19 mouse cellular contexts compared by ENCODE assay signal in genomic region chr2:25533707-25534106, GRCm38 (mm10). TPM values are rescaled to one million over a fixed set of nuclear protein-coding genes. Genes with fewer than 3 reads are reported as not detected.
DNase-seq lines count a peak whose midpoint lies in the region; ATAC-seq and TF ChIP-seq lines count a peak whose summit lies in the region.
"Had no signal": no experiment of that assay in that cellular context is flagged by ENCODE, and none has a peak within 500 bp of the region (broad histone marks: within the 10 kb centered on the region; RNA-seq: fewer than 3 reads in every experiment).

No protein-coding gene starts in this region.

- peak overlapping the region; percentile 49; the same call in 1 of the 2 replicates for H3K27ac ChIP-seq in kidney, adult 2 months (ENCODE audit: insufficient read depth, low read depth, low read length)
- H3K27ac ChIP-seq in MEL (ENCODE audit: control insufficient read depth, low read depth, low read length), result peak overlapping the region; percentile 27; the same call in 1 of the 2 replicates
- peak overlapping the region; percentile 41 for H3K27ac ChIP-seq in brown adipose tissue, adult 24 weeks (replicated peaks; ENCODE audit: low read depth, low read length)
- no peak overlapping the region for H3K27ac ChIP-seq in intestine, postnatal 0 days (ENCODE audit: low read depth, low read length)
- no peak overlapping the region for H3K27ac ChIP-seq in midbrain, embryonic 15.5 days
- H3K27ac ChIP-seq: embryonic facial prominence, embryonic 12.5 days; limb, embryonic 10.5 days; liver, embryonic 12.5 days had no signal

- no peak for ATAC-seq in intestine, postnatal 0 days
- no peak for ATAC-seq in midbrain, embryonic 15.5 days (replicated peaks)
- ATAC-seq: forebrain, embryonic 16.5 days had no signal

- no peak for TF ChIP-seq EP300 in MEL (IDR thresholded peaks at IDR 0.05; ENCODE audit: low read depth in 1 of 2, low read length in 2 of 2)

- TF ChIP-seq POLR2A in kidney, adult 2 months (IDR thresholded peaks at IDR 0.05; ENCODE audit: low read depth, low read length), result no peak
- TF ChIP-seq POLR2A in MEL (IDR thresholded peaks at IDR 0.05; ENCODE audit: control insufficient read depth in 1 of 2, insufficient read depth in 1 of 2, low read depth in 1 of 2, low read length in 2 of 2, poor library complexity in 1 of 2), result no peak

- H3K36me3 ChIP-seq in kidney, adult 2 months (ENCODE audit: control insufficient read depth, insufficient read depth, low read length), result no peaks in the 10 kb centered on the region; the same call in 1 of the 2 replicates
- peaks cover 3 to 21% of the 10 kb centered on the region in 2 experiments for H3K36me3 ChIP-seq in MEL (ENCODE audit: control insufficient read depth in 1 of 2, insufficient read depth in 2 of 2, low read length in 2 of 2)
- H3K36me3 ChIP-seq in intestine, postnatal 0 days (ENCODE audit: control insufficient read depth, insufficient read depth), result peaks cover 74% of the 10 kb centered on the region
- H3K36me3 ChIP-seq in midbrain, embryonic 15.5 days (replicated peaks), result peaks cover 3% of the 10 kb centered on the region; the same call in 1 of the 2 replicates

- WGBS in kidney, adult 2 months, result 89% methylated on average over 2 of the region's 2 CpGs
- 90% methylated on average over 2 of the region's 2 CpGs for WGBS in intestine, postnatal 0 days
- WGBS in midbrain, embryonic 15.5 days, result 98% methylated on average over 2 of the region's 2 CpGs

- H3K27me3 ChIP-seq in kidney, adult 2 months (replicated peaks; ENCODE audit: control insufficient read depth, insufficient read depth, low read length), result no peaks in the 10 kb centered on the region
- no peaks in the 10 kb centered on the region for H3K27me3 ChIP-seq in MEL (ENCODE audit: control insufficient read depth in 1 of 2, insufficient read depth in 2 of 2, low read length in 2 of 2)
- H3K27me3 ChIP-seq in intestine, postnatal 0 days (replicated peaks; ENCODE audit: control insufficient read depth, insufficient read depth, low read length), result no peaks in the 10 kb centered on the region
- no peaks in the 10 kb centered on the region for H3K27me3 ChIP-seq in midbrain, embryonic 15.5 days (replicated peaks)
- H3K27me3 ChIP-seq: embryonic facial prominence, embryonic 12.5 days; heart, embryonic 12.5 days; liver, embryonic 12.5 days had no signal

- no peak for TF ChIP-seq CTCF in kidney, adult 2 months (conservative IDR thresholded peaks at IDR 0.05; ENCODE audit: insufficient read depth, insufficient read length, low read depth, low read length)
- TF ChIP-seq CTCF in MEL (IDR thresholded peaks at IDR 0.05 in 2 of 3, conservative IDR thresholded peaks at IDR 0.05 in 1 of 3; ENCODE audit: control insufficient read depth in 1 of 3, insufficient read depth in 1 of 3, low read depth in 2 of 3, low read length in 3 of 3, poor library complexity in 1 of 3, severe bottlenecking in 1 of 3), result no peak
- no peak for TF ChIP-seq CTCF in intestine, postnatal 0 days (IDR thresholded peaks at IDR 0.05; ENCODE audit: low read depth)

- TF ChIP-seq RAD21 in MEL (IDR thresholded peaks at IDR 0.05; ENCODE audit: low read depth, low read length), result no peak

- H3K4me2 ChIP-seq in intestine, postnatal 0 days (replicated peaks; ENCODE audit: low read depth), result no peak overlapping the region
- H3K4me2 ChIP-seq in midbrain, embryonic 15.5 days, result no peak overlapping the region
- H3K4me2 ChIP-seq: embryonic facial prominence, embryonic 12.5 days; heart, embryonic 12.5 days; liver, embryonic 12.5 days; lung, embryonic 14.5 days had no signal

- no peak overlapping the region for H3K4me3 ChIP-seq in kidney, adult 2 months (ENCODE audit: insufficient read depth, low read depth, low read length)
- no peak overlapping the region for H3K4me3 ChIP-seq in MEL (ENCODE audit: control insufficient read depth in 1 of 2, insufficient read depth in 1 of 2, low read depth in 2 of 2, low read length in 2 of 2)
- no peak overlapping the region for H3K4me3 ChIP-seq in brown adipose tissue, adult 24 weeks (ENCODE audit: insufficient read depth, low read depth, low read length)
- no peak overlapping the region for H3K4me3 ChIP-seq in intestine, postnatal 0 days (ENCODE audit: low read depth, low read length)
- no peak overlapping the region for H3K4me3 ChIP-seq in midbrain, embryonic 15.5 days
- H3K4me3 ChIP-seq: embryonic facial prominence, embryonic 12.5 days; heart, embryonic 12.5 days; limb, embryonic 10.5 days; liver, embryonic 12.5 days had no signal

- no peaks in the 10 kb centered on the region; the same call in 1 of the 2 replicates for H3K79me2 ChIP-seq in MEL (ENCODE audit: control insufficient read depth, insufficient read depth, low read length, poor library complexity)

- peaks cover 9% of the 10 kb centered on the region for H3K4me1 ChIP-seq in kidney, adult 2 months (ENCODE audit: control insufficient read depth, insufficient read depth, low read length)
- H3K4me1 ChIP-seq in MEL (ENCODE audit: control insufficient read depth in 1 of 2, insufficient read depth in 2 of 2, low read length in 2 of 2), result peaks cover 0 to 8% of the 10 kb centered on the region in 2 experiments; a peak in 3 of 4 replicates
- peaks cover 12% of the 10 kb centered on the region for H3K4me1 ChIP-seq in brown adipose tissue, adult 24 weeks (ENCODE audit: control insufficient read depth, insufficient read depth, insufficient read length, low read length)
- H3K4me1 ChIP-seq in intestine, postnatal 0 days (replicated peaks; ENCODE audit: control insufficient read depth, insufficient read depth, low read length), result no peaks in the 10 kb centered on the region
- H3K4me1 ChIP-seq in midbrain, embryonic 15.5 days, result no peaks in the 10 kb centered on the region
- H3K4me1 ChIP-seq: embryonic facial prominence, embryonic 12.5 days; heart, embryonic 12.5 days; limb, embryonic 10.5 days had no signal

- H3K9ac ChIP-seq in MEL (ENCODE audit: control insufficient read depth, low read depth, low read length, poor library complexity, severe bottlenecking), result no peak overlapping the region
- H3K9ac ChIP-seq in intestine, postnatal 0 days (ENCODE audit: low read depth, low read length), result no peak overlapping the region
- no peak overlapping the region for H3K9ac ChIP-seq in midbrain, embryonic 15.5 days
- H3K9ac ChIP-seq: embryonic facial prominence, embryonic 12.5 days; heart, embryonic 12.5 days; liver, embryonic 12.5 days; lung, embryonic 14.5 days had no signal

- no peaks in the 10 kb centered on the region for H3K9me3 ChIP-seq in MEL (replicated peaks; ENCODE audit: insufficient read depth, low read length)
- no peaks in the 10 kb centered on the region for H3K9me3 ChIP-seq in intestine, postnatal 0 days (ENCODE audit: control insufficient read depth)
- no peaks in the 10 kb centered on the region for H3K9me3 ChIP-seq in midbrain, embryonic 15.5 days
- H3K9me3 ChIP-seq: embryonic facial prominence, embryonic 12.5 days; heart, embryonic 12.5 days; limb, embryonic 10.5 days; liver, embryonic 12.5 days had no signal

- no peak for DNase-seq in kidney, adult 2 months
- DNase-seq in kidney, postnatal 36 days, result no peak
- peak; percentile 55 for DNase-seq in CD4-positive, CD25-positive, alpha-beta regulatory T cell, adult 2 months (ENCODE audit: low read depth, low spot score)
- no peak for DNase-seq in MEL (ENCODE audit: low read depth, low spot score)
- DNase-seq in embryo, embryonic 9.5 days (ENCODE audit: extremely low spot score), result no peak
- DNase-seq: lung, embryonic 14.5 days had no signal

RNA-seq across cellular contexts. Expression of gene Traf2, which starts 13.0 kb away (rescaled TPM):
- polyA plus RNA-seq in kidney, adult 2 months (2012; rRNA removed), result 14.8 and 15.3 TPM in 2 replicates
- 19.9 and 21.0 TPM in 2 replicates for total RNA-seq in MEL (2012; rRNA removed)
- polyA plus RNA-seq in MEL (2012; ENCODE audit: insufficient read depth in 1 of 2, insufficient read length in 2 of 2, low read depth in 1 of 2, low replicate concordance in 2 of 2, missing spikeins in 1 of 2), result 10 to 100 TPM in 1 of 2 experiments, not detected in 1; 28.3 TPM
- 7.0 and 12.9 TPM in 2 replicates for polyA plus RNA-seq in brown adipose tissue, adult 24 weeks (2012; ENCODE audit: insufficient read depth, insufficient read length, missing spikeins)
- polyA plus RNA-seq in intestine, postnatal 0 days (2015; fragmentation: Nextera tagmentation; extraction: Ambion mirVana), result 16.4 and 18.7 TPM in 2 replicates
- 18.9 and 21.2 TPM in 2 replicates for polyA plus RNA-seq in midbrain, embryonic 15.5 days (2015; fragmentation: Nextera tagmentation; extraction: Ambion mirVana)

RNA-seq across cellular contexts. Expression of gene Edf1, which starts 23.9 kb away (rescaled TPM):
- polyA plus RNA-seq in kidney, adult 2 months (2012; rRNA removed), result 195 and 198 TPM in 2 replicates
- 135 and 142 TPM in 2 replicates for total RNA-seq in MEL (2012; rRNA removed)
- 100 to 1,000 TPM in 1 of 2 experiments, not detected in 1; 318 TPM for polyA plus RNA-seq in MEL (2012; ENCODE audit: insufficient read depth in 1 of 2, insufficient read length in 2 of 2, low read depth in 1 of 2, low replicate concordance in 2 of 2, missing spikeins in 1 of 2)
- 398 and 454 TPM in 2 replicates for polyA plus RNA-seq in brown adipose tissue, adult 24 weeks (2012; ENCODE audit: insufficient read depth, insufficient read length, missing spikeins)
- 481 and 496 TPM in 2 replicates for polyA plus RNA-seq in intestine, postnatal 0 days (2015; fragmentation: Nextera tagmentation; extraction: Ambion mirVana)
- 352 and 378 TPM in 2 replicates for polyA plus RNA-seq in midbrain, embryonic 15.5 days (2015; fragmentation: Nextera tagmentation; extraction: Ambion mirVana)

RNA-seq across cellular contexts. Expression of gene C8g, which starts 32.2 kb away (rescaled TPM):
- 20.6 and 22.0 TPM in 2 replicates for polyA plus RNA-seq in kidney, adult 2 months (2012; rRNA removed)
- 1.5 and 2.3 TPM in 2 replicates for total RNA-seq in MEL (2012; rRNA removed)
- polyA plus RNA-seq in MEL (2012; ENCODE audit: insufficient read depth in 1 of 2, insufficient read length in 2 of 2, low read depth in 1 of 2, low replicate concordance in 2 of 2, missing spikeins in 1 of 2), result 1 to 10 TPM in 1 of 2 experiments, not detected in 1; 5.1 TPM
- 6.6 and 9.2 TPM in 2 replicates for polyA plus RNA-seq in brown adipose tissue, adult 24 weeks (2012; ENCODE audit: insufficient read depth, insufficient read length, missing spikeins)
- polyA plus RNA-seq in intestine, postnatal 0 days (2015; fragmentation: Nextera tagmentation; extraction: Ambion mirVana), result 48.5 and 49.3 TPM in 2 replicates
- 6.4 and 7.4 TPM in 2 replicates for polyA plus RNA-seq in midbrain, embryonic 15.5 days (2015; fragmentation: Nextera tagmentation; extraction: Ambion mirVana)

RNA-seq across cellular contexts. Expression of gene Fbxw5, which starts 33.2 kb away (rescaled TPM):
- polyA plus RNA-seq in kidney, adult 2 months (2012; rRNA removed), result 39.6 and 48.4 TPM in 2 replicates
- 27.5 and 29.2 TPM in 2 replicates for total RNA-seq in MEL (2012; rRNA removed)
- 10 to 100 TPM in 1 of 2 experiments, not detected in 1; 65.6 TPM for polyA plus RNA-seq in MEL (2012; ENCODE audit: insufficient read depth in 1 of 2, insufficient read length in 2 of 2, low read depth in 1 of 2, low replicate concordance in 2 of 2, missing spikeins in 1 of 2)
- 41.1 and 47.3 TPM in 2 replicates for polyA plus RNA-seq in brown adipose tissue, adult 24 weeks (2012; ENCODE audit: insufficient read depth, insufficient read length, missing spikeins)
- 38.5 and 40.2 TPM in 2 replicates for polyA plus RNA-seq in intestine, postnatal 0 days (2015; fragmentation: Nextera tagmentation; extraction: Ambion mirVana)
- 147 and 151 TPM in 2 replicates for polyA plus RNA-seq in midbrain, embryonic 15.5 days (2015; fragmentation: Nextera tagmentation; extraction: Ambion mirVana)

RNA-seq across cellular contexts. Expression of gene Lcn12, which starts 40.0 kb away (rescaled TPM):
- 0.18 TPM in 1 of 2 replicates, not detected in the other for polyA plus RNA-seq in kidney, adult 2 months (2012; rRNA removed)
- not detected in 2 replicates for total RNA-seq in MEL (2012; rRNA removed)
- not detected for polyA plus RNA-seq in MEL (2012; ENCODE audit: insufficient read depth in 1 of 2, insufficient read length in 2 of 2, low read depth in 1 of 2, low replicate concordance in 2 of 2, missing spikeins in 1 of 2)
- polyA plus RNA-seq in brown adipose tissue, adult 24 weeks (2012; ENCODE audit: insufficient read depth, insufficient read length, missing spikeins), result not detected in 2 replicates
- 0.40 and 0.51 TPM in 2 replicates for polyA plus RNA-seq in intestine, postnatal 0 days (2015; fragmentation: Nextera tagmentation; extraction: Ambion mirVana)
- not detected in 2 replicates for polyA plus RNA-seq in midbrain, embryonic 15.5 days (2015; fragmentation: Nextera tagmentation; extraction: Ambion mirVana)
- total RNA-seq: adrenal gland, postnatal 14 days; common myeloid progenitor, adult 5-6 weeks; hematopoietic stem cell, adult 5-6 weeks; left cerebral cortex, adult 8-10 months had no signal
- polyA plus RNA-seq: embryonic facial prominence, embryonic 12.5 days; forebrain, embryonic 16.5 days; heart, embryonic 12.5 days; limb, embryonic 10.5 days; liver, embryonic 12.5 days; lung, embryonic 14.5 days; neural tube, embryonic 11.5 days had no signal

Comparison
In these comparisons a context has a peak if more than half of its experiments do, and no peak if none do; other contexts are left out.
1. H3K27ac ChIP-seq: peak in kidney, adult 2 months (single experiment), MEL (single experiment) and brown adipose tissue, adult 24 weeks (single experiment); none in intestine, postnatal 0 days (single experiment) and midbrain, embryonic 15.5 days (single experiment).